8 mouse cellular contexts compared by ENCODE assay signal in the genomic region with DNA sequence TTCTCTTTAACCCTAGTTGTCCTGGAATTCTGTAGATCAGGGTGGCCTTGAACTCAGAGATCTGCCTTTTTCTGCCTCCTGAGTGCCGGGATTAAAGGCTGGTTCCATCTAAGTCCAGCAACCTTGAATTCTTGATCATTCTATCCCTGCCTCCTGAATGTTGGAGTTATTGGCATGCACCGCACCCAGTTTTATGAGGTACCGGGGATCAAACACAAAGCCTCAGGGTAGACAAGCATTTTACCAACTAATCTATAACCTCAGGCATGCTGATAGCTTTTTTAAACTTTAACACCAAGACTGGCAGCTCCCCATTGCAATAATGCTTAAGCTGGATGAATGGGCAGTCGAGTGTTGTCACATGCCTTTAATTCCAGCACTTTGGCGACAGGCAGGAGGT. TPM values are rescaled to one million over a fixed set of nuclear protein-coding genes. Genes with fewer than 3 reads are reported as not detected.
A peak's percentile ranks its signal among the peaks of the same experiment; 100 is the strongest.
DNase-seq lines count a peak whose midpoint lies in the region; ATAC-seq lines count a peak whose summit lies in the region.

No protein-coding gene starts in this region.

- H3K36me3 ChIP-seq in heart, embryonic 11.5 days (ENCODE audit: control insufficient read depth, insufficient read depth, low read length) = peaks cover 37% of the 10 kb centered on the region
- H3K36me3 ChIP-seq in hindbrain, embryonic 15.5 days = peaks cover 53% of the 10 kb centered on the region
- H3K36me3 ChIP-seq in midbrain, embryonic 11.5 days (ENCODE audit: control insufficient read depth, insufficient read depth, low read length) = peaks cover 20% of the 10 kb centered on the region

- 0 out of 2 replicates have a peak overlapping the region, but pooled peaks have one; percentile 7 for H3K27ac ChIP-seq in heart, embryonic 11.5 days (ENCODE audit: low read depth, low read length)
- H3K27ac ChIP-seq in hindbrain, embryonic 15.5 days (replicated peaks) = peak overlapping the region; percentile 77
- no peak overlapping the region for H3K27ac ChIP-seq in midbrain, embryonic 11.5 days (ENCODE audit: low read depth, low read length)

- peaks cover 15% of the 10 kb centered on the region for H3K4me1 ChIP-seq in heart, embryonic 11.5 days (ENCODE audit: control insufficient read depth, insufficient read depth, low read length)
- H3K4me1 ChIP-seq in hindbrain, embryonic 15.5 days (replicated peaks) = peaks cover 19% of the 10 kb centered on the region
- H3K4me1 ChIP-seq in midbrain, embryonic 11.5 days (ENCODE audit: control insufficient read depth, insufficient read depth, low read length) = peaks cover 8% of the 10 kb centered on the region

- H3K9me3 ChIP-seq in heart, embryonic 11.5 days (replicated peaks; ENCODE audit: control insufficient read depth, low read length) = no peaks in the 10 kb centered on the region
- no peaks in the 10 kb centered on the region for H3K9me3 ChIP-seq in hindbrain, embryonic 15.5 days
- no peaks in the 10 kb centered on the region for H3K9me3 ChIP-seq in midbrain, embryonic 11.5 days (ENCODE audit: control insufficient read depth, low read length)

- peak overlapping the region; percentile 72 for H3K4me2 ChIP-seq in heart, embryonic 11.5 days
- H3K4me2 ChIP-seq in hindbrain, embryonic 15.5 days = peak overlapping the region; percentile 70
- H3K4me2 ChIP-seq in midbrain, embryonic 11.5 days = peak overlapping the region; percentile 81

- DNase-seq in heart, postnatal 25 days (ENCODE audit: low spot score) = no peak
- DNase-seq in ES-CJ7 (ENCODE audit: low read depth, low spot score) = peak; percentile 33
- no peak for DNase-seq in midbrain, embryonic 11.5 days (ENCODE audit: low spot score, missing footprints)
- DNase-seq in B cell, adult 2 months = no peak
- DNase-seq in ovary, adult 18-20 months (ENCODE audit: low spot score) = no peak
- DNase-seq in right cerebral cortex, postnatal 25 days = no peak

- intact Hi-C loops in heart, postnatal 25 days (cut with DNase I) = loop anchor here (5.0 kb wide), 2 partner anchors 50 to 95 kb away; a partner anchor contains a TSS

- H3K9ac ChIP-seq in heart, embryonic 11.5 days (ENCODE audit: low read depth, low read length) = peak overlapping the region; percentile 77; the same call in 1 of the 2 replicates
- no peak overlapping the region for H3K9ac ChIP-seq in hindbrain, embryonic 15.5 days
- no peak overlapping the region; the same call in 1 of the 2 replicates for H3K9ac ChIP-seq in midbrain, embryonic 11.5 days (ENCODE audit: low read length)

- no peaks in the 10 kb centered on the region for H3K27me3 ChIP-seq in heart, embryonic 11.5 days (ENCODE audit: control insufficient read depth, insufficient read depth, low read length)
- H3K27me3 ChIP-seq in hindbrain, embryonic 15.5 days = no peaks in the 10 kb centered on the region
- H3K27me3 ChIP-seq in midbrain, embryonic 11.5 days (ENCODE audit: control insufficient read depth, insufficient read depth, low read length) = no peaks in the 10 kb centered on the region

- peak overlapping the region; percentile 86 for H3K4me3 ChIP-seq in heart, embryonic 11.5 days (ENCODE audit: low read depth, low read length)
- peak overlapping the region; percentile 60 for H3K4me3 ChIP-seq in hindbrain, embryonic 15.5 days
- H3K4me3 ChIP-seq in midbrain, embryonic 11.5 days (ENCODE audit: low read depth, low read length) = no peak overlapping the region

- no peak for ATAC-seq in heart, embryonic 11.5 days (replicated peaks; ENCODE audit: insufficient number of reproducible peaks, low FRiP score, low TSS enrichment)
- no peak for ATAC-seq in hindbrain, embryonic 15.5 days (ENCODE audit: low FRiP score, low read depth)
- no peak for ATAC-seq in midbrain, embryonic 11.5 days (ENCODE audit: low FRiP score)

- WGBS in heart, embryonic 11.5 days (ENCODE audit: insufficient replicate concordance) = 53% methylated on average over 5 of the region's 5 CpGs
- 65% methylated on average over 5 of the region's 5 CpGs for WGBS in hindbrain, embryonic 15.5 days
- 52% methylated on average over 5 of the region's 5 CpGs for WGBS in midbrain, embryonic 11.5 days

RNA-seq across cellular contexts. Expression of a gene that starts 1.0 kb away (rescaled TPM):
- polyA plus RNA-seq in heart, embryonic 11.5 days (2014; fragmentation: Nextera tagmentation; extraction: Ambion mirVana) = 41.4 and 44.9 TPM in 2 replicates
- total RNA-seq in heart, postnatal 25 days (2021) = 10 to 100 TPM; 64.9 to 69.4 TPM
- polyA plus RNA-seq in hindbrain, embryonic 15.5 days (2015; fragmentation: Nextera tagmentation; extraction: Ambion mirVana) = 80.6 and 81.7 TPM in 2 replicates
- polyA plus RNA-seq in midbrain, embryonic 11.5 days (2014; fragmentation: Nextera tagmentation; extraction: Ambion mirVana) = 62.2 and 64.4 TPM in 2 replicates

RNA-seq across cellular contexts. Expression of a gene that starts 12.1 kb away (rescaled TPM):
- polyA plus RNA-seq in heart, embryonic 11.5 days (2014; fragmentation: Nextera tagmentation; extraction: Ambion mirVana) = 490 and 502 TPM in 2 replicates
- 100 to 1,000 TPM; 201 to 215 TPM for total RNA-seq in heart, postnatal 25 days (2021)
- 1,171 and 1,212 TPM in 2 replicates for polyA plus RNA-seq in hindbrain, embryonic 15.5 days (2015; fragmentation: Nextera tagmentation; extraction: Ambion mirVana)
- polyA plus RNA-seq in midbrain, embryonic 11.5 days (2014; fragmentation: Nextera tagmentation; extraction: Ambion mirVana) = 867 and 919 TPM in 2 replicates

RNA-seq across cellular contexts. Expression of a gene that starts 30.6 kb away (rescaled TPM):
- polyA plus RNA-seq in heart, embryonic 11.5 days (2014; fragmentation: Nextera tagmentation; extraction: Ambion mirVana) = 32.2 and 34.8 TPM in 2 replicates
- 10 to 100 TPM; 44.9 to 46.8 TPM for total RNA-seq in heart, postnatal 25 days (2021)
- polyA plus RNA-seq in hindbrain, embryonic 15.5 days (2015; fragmentation: Nextera tagmentation; extraction: Ambion mirVana) = 37.5 and 44.3 TPM in 2 replicates
- 47.7 and 49.6 TPM in 2 replicates for polyA plus RNA-seq in midbrain, embryonic 11.5 days (2014; fragmentation: Nextera tagmentation; extraction: Ambion mirVana)

RNA-seq across cellular contexts. Expression of a gene that starts 41.8 kb away (rescaled TPM):
- 0.08 and 0.20 TPM in 2 replicates for polyA plus RNA-seq in heart, embryonic 11.5 days (2014; fragmentation: Nextera tagmentation; extraction: Ambion mirVana)
- under 1 TPM; 0.20 to 0.23 TPM for total RNA-seq in heart, postnatal 25 days (2021)
- polyA plus RNA-seq in hindbrain, embryonic 15.5 days (2015; fragmentation: Nextera tagmentation; extraction: Ambion mirVana) = 28.7 and 33.4 TPM in 2 replicates
- polyA plus RNA-seq in midbrain, embryonic 11.5 days (2014; fragmentation: Nextera tagmentation; extraction: Ambion mirVana) = 1.6 and 2.5 TPM in 2 replicates

RNA-seq across cellular contexts. Expression of a gene that starts 48.8 kb away (rescaled TPM):
- polyA plus RNA-seq in heart, embryonic 11.5 days (2014; fragmentation: Nextera tagmentation; extraction: Ambion mirVana) = 83.3 and 96.1 TPM in 2 replicates
- 10 to 100 TPM; 52.4 to 59.1 TPM for total RNA-seq in heart, postnatal 25 days (2021)
- 101 TPM in 2 replicates for polyA plus RNA-seq in hindbrain, embryonic 15.5 days (2015; fragmentation: Nextera tagmentation; extraction: Ambion mirVana)
- 141 and 148 TPM in 2 replicates for polyA plus RNA-seq in midbrain, embryonic 11.5 days (2014; fragmentation: Nextera tagmentation; extraction: Ambion mirVana)
